Mouse (Mus musculus) heart, embryonic 13.5 days (tissue): Measurements from ENCODE around the gene Snip1. TPM values are rescaled to one million over a fixed set of nuclear protein-coding genes. Genes with fewer than 3 reads are reported as not detected.

Source experiments
- ATAC-seq: fragments of 200-750 bp; cut with Nextera tagmentation; 2 replicates; pipeline ENCODE4 v1.8.0; 2017; ENCODE audit warnings: moderate TSS enrichment; ENCODE audit not compliant: insufficient number of reproducible peaks, low FRiP score, low TSS enrichment; ENCODE audit errors: extremely low read depth
- H3K27ac ChIP-seq: fragments of 300-500 bp; sonication (generic); replicated peaks from 2 replicates; pipeline ENCODE4 v1.5.1; 2015; ENCODE audit warnings: moderate library complexity, mild to moderate bottlenecking, inconsistent platforms
- H3K27me3 ChIP-seq: fragments of 300-500 bp; sonication (generic); replicated peaks from 2 replicates; pipeline ENCODE4 v1.6.1; 2015; ENCODE audit warnings: mild to moderate bottlenecking, inconsistent platforms
- H3K36me3 ChIP-seq: fragments of 300-500 bp; sonication (generic); 2 replicates; pipeline ENCODE4 v1.6.1; 2015; ENCODE audit warnings: mild to moderate bottlenecking, inconsistent platforms
- H3K4me1 ChIP-seq: fragments of 300-500 bp; sonication (generic); 2 replicates; pipeline ENCODE4 v1.6.1; 2015; ENCODE audit warnings: inconsistent platforms
- H3K4me2 ChIP-seq: fragments of 300-500 bp; sonication (generic); 2 replicates; pipeline ENCODE4 v1.6.1; 2015; ENCODE audit warnings: inconsistent platforms, mild to moderate bottlenecking, moderate library complexity
- H3K4me3 ChIP-seq: fragments of 300-500 bp; sonication (generic); 2 replicates; pipeline ENCODE4 v1.5.1; 2015; ENCODE audit warnings: moderate library complexity, mild to moderate bottlenecking, inconsistent platforms
- H3K9ac ChIP-seq: fragments of 300-500 bp; sonication (generic); 2 replicates; pipeline ENCODE4 v1.6.1; 2015; ENCODE audit warnings: inconsistent platforms, mild to moderate bottlenecking, moderate library complexity
- H3K9me3 ChIP-seq: fragments of 300-500 bp; sonication (generic); 2 replicates; pipeline ENCODE4 v1.6.1; 2016; ENCODE audit warnings: inconsistent platforms
- WGBS: fragments of 180-500 bp; shearing (Covaris S2); methylation state at CpG from one replicate; pipeline ENCODE4 v1.1.7; 2015; ENCODE audit warnings: mixed read lengths; 5-methylcytosine and 5-hydroxymethylcytosine counted together
- polyA plus RNA-seq: library from polyadenylated mRNA; unstranded; fragments of >200 nt; fragmentation: Nextera tagmentation; extraction: Ambion mirVana; gene quantifications from 2 replicates; pipeline ENCODE4 v1.2.1, GENCODE M21; 2015

The Snip1 gene
- polyA plus RNA-seq, 1 experiment from 2014 or later: 14.0 TPM

- H3K4me1 ChIP-seq: peaks cover 21% of the 10 kb centered on the region
- no peak for ATAC-seq
- 0 out of 2 replicates have a peak, but pooled peaks cover 4% of the 10 kb centered on the region for H3K27me3 ChIP-seq
- no peak overlapping the region for H3K4me2 ChIP-seq
- 69% methylated on average over 8 of the region's 8 CpGs for WGBS
- H3K4me3 ChIP-seq: no peak overlapping the region
- H3K27ac ChIP-seq: no peak overlapping the region
- H3K9ac ChIP-seq: no peak overlapping the region
- H3K36me3 ChIP-seq: peaks cover 9% of the 10 kb centered on the region
- H3K9me3 ChIP-seq: no peaks in the 10 kb centered on the region
Measured at GRCm38 (mm10) chr4:125063829-125064228, 2.6 kb upstream of the Snip1 start.

GRCm38 (mm10) chr4:125065517-125066307 is 760 bp upstream of the Snip1 start, which contains the start of gene Dnali1:
Dnali1 (minus strand) TSS chr4:125065703.
- Histone ChIP-seq H3K9me3 (no peaks in the 10 kb centered on the region), H3K4me2 (peak within 1 kb of the TSS; percentile 90), H3K27me3 (0 out of 2 replicates have a peak, but pooled peaks cover 4% of the 10 kb centered on the region), H3K4me3 (peak within 1 kb of the TSS; percentile 96), H3K4me1 (peaks cover 19% of the 10 kb centered on the region), H3K27ac (peak within 1 kb of the TSS; percentile 71), H3K9ac (peak within 1 kb of the TSS; percentile 97), H3K36me3 (peaks cover 28% of the 10 kb centered on the region)
- ATAC-seq: no peak
- WGBS: 3% methylated on average over 26 of the region's 26 CpGs

GRCm38 (mm10) chr4:125077700-125078099 is 11.2 kb downstream of the Snip1 start:
- Histone ChIP-seq H3K4me1 (no peaks in the 10 kb centered on the region), H3K9ac (no peak overlapping the region), H3K36me3 (peaks cover 62% of the 10 kb centered on the region), H3K27me3 (no peaks in the 10 kb centered on the region), H3K4me3 (no peak overlapping the region), H3K9me3 (no peaks in the 10 kb centered on the region), H3K4me2 (no peak overlapping the region), H3K27ac (no peak overlapping the region)
- no peak for ATAC-seq
- WGBS: 81% methylated on average over 2 of the region's 2 CpGs

- no peaks in the 10 kb centered on the region for H3K27me3 ChIP-seq
- H3K27ac ChIP-seq: no peak overlapping the region
- H3K4me2 ChIP-seq: no peak overlapping the region
- no peaks in the 10 kb centered on the region for H3K9me3 ChIP-seq
- peaks cover 1% of the 10 kb centered on the region; the same call in 1 of the 2 replicates for H3K4me1 ChIP-seq
- H3K36me3 ChIP-seq: peaks cover 52% of the 10 kb centered on the region
- 76% methylated on average over 2 of the region's 2 CpGs for WGBS
- no peak overlapping the region for H3K4me3 ChIP-seq
- no peak for ATAC-seq
- H3K9ac ChIP-seq: no peak overlapping the region
Measured at GRCm38 (mm10) chr4:125078698-125079097, 12.2 kb downstream of the Snip1 start.

- H3K36me3 ChIP-seq: peaks cover 48% of the 10 kb centered on the region
- H3K27me3 ChIP-seq: no peaks in the 10 kb centered on the region
- 2% methylated on average over 63 of the region's 63 CpGs for WGBS
- peak within 1 kb of the TSS; percentile 98 for H3K27ac ChIP-seq
- peak within 1 kb of the TSS; percentile 92 for H3K4me2 ChIP-seq
- peak; percentile 88 for ATAC-seq
- H3K4me1 ChIP-seq: peaks cover 19% of the 10 kb centered on the region
- H3K9ac ChIP-seq: peak within 1 kb of the TSS; percentile 93
- H3K9me3 ChIP-seq: no peaks in the 10 kb centered on the region
- H3K4me3 ChIP-seq: peak within 1 kb of the TSS; percentile 84
Measured at GRCm38 (mm10) chr4:125084403-125085345, 18.2 kb downstream of the Snip1 start, which contains the start of gene Meaf6. Meaf6 (plus strand) TSS chr4:125085134.

- peak overlapping the region; percentile 84 for H3K4me3 ChIP-seq
- under 1% methylated on average over 45 of the region's 45 CpGs for WGBS
- H3K4me1 ChIP-seq: peaks cover 19% of the 10 kb centered on the region
- peak overlapping the region; percentile 93 for H3K9ac ChIP-seq
- H3K9me3 ChIP-seq: no peaks in the 10 kb centered on the region
- H3K4me2 ChIP-seq: peak overlapping the region; percentile 92
- H3K36me3 ChIP-seq: peaks cover 55% of the 10 kb centered on the region
- H3K27ac ChIP-seq: peak overlapping the region; percentile 98
- no peaks in the 10 kb centered on the region for H3K27me3 ChIP-seq
- peak; percentile 83 for ATAC-seq
Measured at GRCm38 (mm10) chr4:125085346-125085841, 18.9 kb downstream of the Snip1 start.

- no peak overlapping the region for H3K4me2 ChIP-seq
- no peaks in the 10 kb centered on the region for H3K9me3 ChIP-seq
- H3K36me3 ChIP-seq: peaks cover 60% of the 10 kb centered on the region
- no peak overlapping the region for H3K27ac ChIP-seq
- no peaks in the 10 kb centered on the region for H3K27me3 ChIP-seq
- H3K4me3 ChIP-seq: no peak overlapping the region
- H3K9ac ChIP-seq: no peak overlapping the region
- ATAC-seq: no peak
- 90% methylated on average over 5 of the region's 5 CpGs for WGBS
- no peaks in the 10 kb centered on the region for H3K4me1 ChIP-seq
Measured at GRCm38 (mm10) chr4:125093031-125093430, 26.6 kb downstream of the Snip1 start.

GRCm38 (mm10) chr4:125096066-125096465 is 29.6 kb downstream of the Snip1 start:
- Histone ChIP-seq H3K4me1 (no peaks in the 10 kb centered on the region), H3K27ac (no peak overlapping the region), H3K9me3 (no peaks in the 10 kb centered on the region), H3K36me3 (peaks cover 29% of the 10 kb centered on the region), H3K27me3 (no peaks in the 10 kb centered on the region), H3K4me3 (no peak overlapping the region), H3K9ac (no peak overlapping the region), H3K4me2 (no peak overlapping the region)
- ATAC-seq: no peak
- 88% methylated on average over 5 of the region's 5 CpGs for WGBS

GRCm38 (mm10) chr4:125097412-125097811 is 30.9 kb downstream of the Snip1 start:
- Histone ChIP-seq H3K4me2 (no peak overlapping the region), H3K4me1 (no peaks in the 10 kb centered on the region), H3K27ac (no peak overlapping the region), H3K27me3 (no peaks in the 10 kb centered on the region), H3K4me3 (no peak overlapping the region), H3K9me3 (no peaks in the 10 kb centered on the region), H3K36me3 (peaks cover 23% of the 10 kb centered on the region), H3K9ac (no peak overlapping the region)
- no peak for ATAC-seq
- WGBS: 78% methylated on average over 4 of the region's 4 CpGs

GRCm38 (mm10) chr4:125099458-125099857 is 33.0 kb downstream of the Snip1 start:
- no peak overlapping the region for H3K9ac ChIP-seq
- H3K4me1 ChIP-seq: no peaks in the 10 kb centered on the region
- no peak overlapping the region for H3K27ac ChIP-seq
- no peak for ATAC-seq
- no peak overlapping the region for H3K4me2 ChIP-seq
- WGBS: 11% methylated on average over 8 of the region's 8 CpGs
- peaks cover 35% of the 10 kb centered on the region for H3K36me3 ChIP-seq
- no peaks in the 10 kb centered on the region for H3K9me3 ChIP-seq
- H3K27me3 ChIP-seq: no peaks in the 10 kb centered on the region
- no peak overlapping the region for H3K4me3 ChIP-seq

- WGBS: 66% methylated on average over 13 of the region's 13 CpGs
- no peaks in the 10 kb centered on the region for H3K27me3 ChIP-seq
- peaks cover 6% of the 10 kb centered on the region; the same call in 1 of the 2 replicates for H3K4me1 ChIP-seq
- no peaks in the 10 kb centered on the region for H3K9me3 ChIP-seq
- no peak overlapping the region for H3K9ac ChIP-seq
- H3K27ac ChIP-seq: no peak overlapping the region
- H3K4me2 ChIP-seq: no peak overlapping the region
- H3K36me3 ChIP-seq: peaks cover 38% of the 10 kb centered on the region
- no peak for ATAC-seq
- H3K4me3 ChIP-seq: no peak overlapping the region
Measured at GRCm38 (mm10) chr4:125101334-125101733, 34.9 kb downstream of the Snip1 start.
